Mouse (Mus musculus) midbrain, postnatal 0 days (tissue): ENCODE measurements around the gene Fkbp11. TPM values are rescaled to one million over a fixed set of nuclear protein-coding genes. Genes with fewer than 3 reads are reported as not detected.

Experiments
- ATAC-seq: fragments of 200-750 bp; cut with Nextera tagmentation; 2 replicates; pipeline ENCODE4 v1.8.0; 2017; ENCODE audit warnings: moderate number of reproducible peaks, mild to moderate bottlenecking, moderate TSS enrichment, moderate library complexity; ENCODE audit not compliant: low FRiP score
- DNase-seq: peaks from one replicate; pipeline ENCODE4 v3.0.0-alpha.2; 2015; ENCODE audit warnings: low spot score
- H3K27ac ChIP-seq: fragments of 300-500 bp; sonication (generic); 2 replicates; pipeline ENCODE4 v1.5.1; 2014; ENCODE audit warnings: low read depth, mild to moderate bottlenecking, low read length, mixed read lengths
- H3K27me3 ChIP-seq: fragments of 300-500 bp; sonication (generic); 2 replicates; pipeline ENCODE4 v1.6.1; 2014; ENCODE audit warnings: low read length, control low read depth, mixed read lengths; ENCODE audit not compliant: insufficient read depth
- H3K36me3 ChIP-seq: fragments of 300-500 bp; sonication (generic); 2 replicates; pipeline ENCODE4 v1.6.1; 2014; ENCODE audit warnings: low read length, control low read depth, mixed read lengths; ENCODE audit not compliant: insufficient read depth
- H3K4me1 ChIP-seq: fragments of 300-500 bp; sonication (generic); 2 replicates; pipeline ENCODE4 v1.6.1; 2014; ENCODE audit warnings: mild to moderate bottlenecking, control low read depth, antibody characterized with exemption, low read length, mixed read lengths; ENCODE audit not compliant: insufficient read depth
- H3K4me2 ChIP-seq: fragments of 300-500 bp; sonication (generic); 2 replicates; pipeline ENCODE4 v1.6.1; 2014; ENCODE audit warnings: low read depth, mild to moderate bottlenecking, low read length, mixed read lengths; ENCODE audit not compliant: poor library complexity, severe bottlenecking
- H3K4me3 ChIP-seq: fragments of 300-500 bp; sonication (generic); 2 replicates; pipeline ENCODE4 v1.5.1; 2014; ENCODE audit warnings: low read depth, mild to moderate bottlenecking, low read length, moderate library complexity
- H3K9ac ChIP-seq: fragments of 300-500 bp; sonication (generic); replicated peaks from 2 replicates; pipeline ENCODE4 v1.6.1; 2014; ENCODE audit warnings: mild to moderate bottlenecking, low read length, moderate library complexity, mixed read lengths; ENCODE audit not compliant: poor library complexity, severe bottlenecking
- H3K9me3 ChIP-seq: fragments of 300-500 bp; sonication (generic); 2 replicates; pipeline ENCODE4 v1.6.1; 2016; ENCODE audit warnings: low read length, control low read depth
- CTCF ChIP-seq: IDR thresholded peaks from 2 replicates; pipeline ENCODE4 v1.5.1; 2016; ENCODE audit warnings: antibody characterized with exemption, mild to moderate bottlenecking
- WGBS: fragments of 180-500 bp; shearing (Covaris S2); extraction: QIAGEN DNeasy Blood & Tissue Kit; methylation state at CpG from one replicate; pipeline ENCODE4 v1.1.7; 2014; 5-methylcytosine and 5-hydroxymethylcytosine counted together
- polyA plus RNA-seq: library from polyadenylated mRNA; unstranded; fragments of >200 nt; fragmentation: Nextera tagmentation; extraction: Ambion mirVana; gene quantifications from 2 replicates; pipeline ENCODE4 v1.2.1, GENCODE M21; 2015
- total RNA-seq: library from RNA; depleted of rRNA; stranded (reverse); fragments of >200 nt; gene quantifications from 2 replicates; pipeline ENCODE4 v1.2.3, GENCODE M21; 2014

Gene Fkbp11
- total and polyA plus RNA-seq, 2 experiments from 2014 or later, result 2.8 to 5.4 TPM

- H3K4me2 ChIP-seq, result no peak overlapping the region
- no peaks in the 10 kb centered on the region for H3K36me3 ChIP-seq
- H3K27ac ChIP-seq, result no peak overlapping the region
- no peak overlapping the region for H3K4me3 ChIP-seq
- H3K27me3 ChIP-seq, result no peaks in the 10 kb centered on the region
- H3K4me1 ChIP-seq, result 0 out of 2 replicates have a peak, but pooled peaks cover under 1% of the 10 kb centered on the region
- H3K9ac ChIP-seq, result no peak overlapping the region
- TF ChIP-seq CTCF, result peak; percentile 38
- no peaks in the 10 kb centered on the region for H3K9me3 ChIP-seq
- no peak for DNase-seq
- no peak for ATAC-seq
- 72% methylated on average over 3 of the region's 3 CpGs for WGBS
Measured at GRCm38 (mm10) chr15:98685926-98686325, 42.1 kb downstream of the Fkbp11 start.

- H3K27ac ChIP-seq, result no peak overlapping the region
- H3K36me3 ChIP-seq, result no peaks in the 10 kb centered on the region
- ATAC-seq (no peak), DNase-seq (no peak)
- 76% methylated on average over 1 of the region's 1 CpGs for WGBS
- no peaks in the 10 kb centered on the region for H3K9me3 ChIP-seq
- H3K4me2 ChIP-seq, result no peak overlapping the region
- H3K4me3 ChIP-seq, result no peak overlapping the region
- no peak overlapping the region for H3K9ac ChIP-seq
- H3K27me3 ChIP-seq, result no peaks in the 10 kb centered on the region
- no peak for TF ChIP-seq CTCF
- no peaks in the 10 kb centered on the region for H3K4me1 ChIP-seq
Measured at GRCm38 (mm10) chr15:98683746-98684145, 44.3 kb downstream of the Fkbp11 start.

- Histone ChIP-seq H3K9ac (no peak overlapping the region), H3K27ac (no peak overlapping the region), H3K27me3 (no peaks in the 10 kb centered on the region), H3K4me1 (no peaks in the 10 kb centered on the region), H3K4me3 (no peak overlapping the region), H3K36me3 (no peaks in the 10 kb centered on the region), H3K9me3 (no peaks in the 10 kb centered on the region), H3K4me2 (no peak overlapping the region)
- DNase-seq (no peak), ATAC-seq (no peak)
- no peak for TF ChIP-seq CTCF
- whole genome bisulfite sequencing, result 80% methylated on average over 10 of the region's 10 CpGs
Measured at GRCm38 (mm10) chr15:98683177-98683576, 44.8 kb downstream of the Fkbp11 start.

- Histone ChIP-seq H3K27ac (no peak overlapping the region), H3K9me3 (no peaks in the 10 kb centered on the region), H3K4me1 (0 out of 2 replicates have a peak, but pooled peaks cover 7% of the 10 kb centered on the region), H3K27me3 (no peaks in the 10 kb centered on the region), H3K4me3 (no peak overlapping the region), H3K36me3 (no peaks in the 10 kb centered on the region), H3K4me2 (no peak overlapping the region), H3K9ac (no peak overlapping the region)
- ATAC-seq, result no peak
- DNase-seq, result no peak
- no peak for TF ChIP-seq CTCF
- WGBS, result 87% methylated on average over 7 of the region's 7 CpGs
Measured at GRCm38 (mm10) chr15:98681633-98682032, 46.4 kb downstream of the Fkbp11 start.

- H3K9ac ChIP-seq, result no peak overlapping the region
- H3K9me3 ChIP-seq, result no peaks in the 10 kb centered on the region
- no peaks in the 10 kb centered on the region for H3K27me3 ChIP-seq
- no peak for DNase-seq
- H3K27ac ChIP-seq, result no peak overlapping the region
- no peak for ATAC-seq
- no peaks in the 10 kb centered on the region for H3K36me3 ChIP-seq
- H3K4me1 ChIP-seq, result 0 out of 2 replicates have a peak, but pooled peaks cover 7% of the 10 kb centered on the region
- no peak for TF ChIP-seq CTCF
- no peak overlapping the region for H3K4me3 ChIP-seq
- H3K4me2 ChIP-seq, result no peak overlapping the region
- 95% methylated on average over 8 of the region's 8 CpGs for WGBS
Measured at GRCm38 (mm10) chr15:98680660-98681059, 47.3 kb downstream of the Fkbp11 start.

GRCm38 (mm10) chr15:98677977-98678376 is 50.0 kb downstream of the Fkbp11 start:
- no peak overlapping the region for H3K4me2 ChIP-seq
- TF ChIP-seq CTCF, result no peak
- ATAC-seq, result no peak
- H3K27me3 ChIP-seq, result no peaks in the 10 kb centered on the region
- H3K4me1 ChIP-seq, result peaks cover 17% of the 10 kb centered on the region; the same call in 1 of the 2 replicates
- H3K36me3 ChIP-seq, result no peaks in the 10 kb centered on the region
- no peak for DNase-seq
- H3K9me3 ChIP-seq, result no peaks in the 10 kb centered on the region
- WGBS, result 55% methylated on average over 7 of the region's 7 CpGs
- no peak overlapping the region for H3K9ac ChIP-seq
- H3K4me3 ChIP-seq, result no peak overlapping the region; the same call in 1 of the 2 replicates
- no peak overlapping the region for H3K27ac ChIP-seq
